Mouse (Mus musculus) CH12.LX (cell line): Measurements from ENCODE around the gene Ak9.

Experiments
- CTCF ChIP-seq, 2 experiments: IDR thresholded peaks in 1 of 2; conservative IDR thresholded peaks in 1 of 2; 2 replicates each; pipeline ENCODE4 v1.5.1; 2011 to 2012; ENCODE audit warnings: low read depth in 2 of 2, low read length in 2 of 2, improper control_type of control experiment in 1 of 2, inconsistent platforms in 1 of 2, mild to moderate bottlenecking in 1 of 2, moderate library complexity in 1 of 2
- HCFC1 ChIP-seq: IDR thresholded peaks from 2 replicates; pipeline ENCODE4 v1.6.1; 2012; ENCODE audit warnings: low read depth, mild to moderate bottlenecking, inconsistent platforms, low read length, improper control_type of control experiment
- JUND ChIP-seq: conservative IDR thresholded peaks from 2 replicates; pipeline ENCODE4 v1.6.1; 2011; ENCODE audit warnings: low read depth, low read length, improper control_type of control experiment
- MAFK ChIP-seq: IDR thresholded peaks from 2 replicates; pipeline ENCODE4 v1.6.1; 2011; ENCODE audit warnings: low read length, improper control_type of control experiment; ENCODE audit not compliant: insufficient replicate concordance
- MAX ChIP-seq: IDR thresholded peaks from 2 replicates; pipeline ENCODE4 v1.6.1; 2011; ENCODE audit warnings: low read length, improper control_type of control experiment
- MAZ ChIP-seq: IDR thresholded peaks from 2 replicates; pipeline ENCODE4 v1.6.1; 2012; ENCODE audit warnings: low read depth, mild to moderate bottlenecking, inconsistent platforms, low read length, improper control_type of control experiment, moderate library complexity
- MXI1 ChIP-seq: IDR thresholded peaks from 2 replicates; pipeline ENCODE4 v1.6.1; 2011; ENCODE audit warnings: mild to moderate bottlenecking, low read depth, low read length, improper control_type of control experiment
- NELFE ChIP-seq: IDR thresholded peaks from 2 replicates; pipeline ENCODE4 v1.6.1; 2011; ENCODE audit warnings: low read depth, low read length, improper control_type of control experiment
- POLR2A ChIP-seq: IDR thresholded peaks from 2 replicates; pipeline ENCODE4 v1.6.1; 2011; ENCODE audit warnings: low read depth, mild to moderate bottlenecking, improper control_type of control experiment, low read length
- RCOR1 ChIP-seq: conservative IDR thresholded peaks from 2 replicates; pipeline ENCODE4 v1.6.1; 2012; ENCODE audit warnings: low read depth, mild to moderate bottlenecking, inconsistent platforms, low read length, improper control_type of control experiment
- TCF12 ChIP-seq: IDR thresholded peaks from 2 replicates; pipeline ENCODE4 v1.6.1; 2014; ENCODE audit warnings: low read depth, mild to moderate bottlenecking, inconsistent platforms, low read length, improper control_type of control experiment
- ZC3H11A ChIP-seq: IDR thresholded peaks from 2 replicates; pipeline ENCODE4 v1.6.1; 2012; ENCODE audit warnings: low read depth, mild to moderate bottlenecking, inconsistent platforms, low read length, improper control_type of control experiment

GRCm38 (mm10) chr10:41473782-41474468 lies 170.1 kb downstream of the Ak9 start:
- TF ChIP-seq CTCF (conservative IDR thresholded peaks at IDR 0.05 in 1 of 2, IDR thresholded peaks at IDR 0.05 in 1 of 2; ENCODE audit: low read depth in 2 of 2, low read length in 2 of 2) (no peak), POLR2A (no peak), MAX (no peak), ZC3H11A (no peak), HCFC1 (no peak; the same call in 1 of the 2 replicates), MXI1 (no peak), MAFK (no peak), TCF12 (0 out of 2 replicates have a peak, but pooled peaks have one; percentile 6), RCOR1 (no peak), NELFE (0 out of 2 replicates have a peak, but pooled peaks have one; percentile 14), MAZ (no peak), JUND (no peak)
